Mouse (Mus musculus) large intestine, adult 2 months (tissue): Measurements from ENCODE around the gene Gprin2. TPM values are rescaled to one million over a fixed set of nuclear protein-coding genes. Genes with fewer than 3 reads are reported as not detected.

Source experiments
- DNase-seq: peaks from one replicate; pipeline ENCODE4 v3.0.0-alpha.2; 2012; ENCODE audit warnings: low read depth, low spot score
- WGBS: fragments of 180-500 bp; shearing (Covaris S2); methylation state at CpG from one replicate; pipeline ENCODE4 v1.1.7; 2018; 5-methylcytosine and 5-hydroxymethylcytosine counted together
- polyA plus RNA-seq: library from polyadenylated mRNA; depleted of rRNA; stranded (reverse); fragments of >200 nt; gene quantifications from 2 replicates; pipeline ENCODE4 v1.2.3, GENCODE M21; 2012

Gprin2 gene
- polyA plus RNA-seq, 1 experiment = 0.04 TPM

DNA sequence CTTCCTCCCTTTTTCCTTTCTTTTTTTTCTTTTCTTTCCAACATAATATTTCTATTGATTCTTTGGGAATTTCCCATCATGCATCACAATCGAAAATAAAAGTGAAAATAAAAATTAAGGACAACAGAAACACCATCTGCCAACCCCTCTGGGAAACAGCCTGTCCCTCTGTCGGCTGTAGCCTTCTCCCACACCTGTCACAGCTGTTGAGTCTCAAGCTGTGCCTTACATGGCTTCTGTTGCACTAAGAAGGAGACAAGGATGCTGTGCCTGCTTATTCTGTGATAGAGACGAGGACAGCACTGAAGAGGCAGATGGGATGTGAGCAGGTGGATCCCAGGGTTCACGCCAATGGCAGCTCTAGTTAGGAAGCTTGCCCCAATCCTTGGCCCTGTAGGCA lies 7.6 kb upstream of the Gprin2 start:
- no peak for DNase-seq
- 65% methylated on average over 4 of the region's 4 CpGs for WGBS

DNA sequence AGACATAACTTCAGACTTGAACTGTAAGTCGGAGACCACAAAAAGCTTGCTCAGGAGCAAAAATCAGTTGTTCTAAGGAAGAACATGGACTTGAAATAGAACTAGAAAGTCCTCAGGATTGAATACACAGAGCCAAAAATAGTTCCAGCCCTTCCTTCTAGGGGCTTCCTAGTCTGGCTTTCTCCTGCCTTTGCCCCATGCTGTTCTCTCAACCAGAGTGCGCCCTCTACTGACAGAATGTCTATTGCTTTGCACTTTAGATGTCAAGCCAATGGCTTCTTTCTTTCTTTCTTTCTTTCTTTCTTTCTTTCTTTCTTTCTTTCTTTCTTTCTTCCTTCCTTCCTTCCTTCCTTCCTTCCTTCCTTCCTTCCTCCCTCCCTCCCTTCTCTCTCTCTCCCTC lies 7.2 kb upstream of the Gprin2 start:
- 50% methylated on average over 2 of the region's 2 CpGs for WGBS
- DNase-seq = no peak

DNA sequence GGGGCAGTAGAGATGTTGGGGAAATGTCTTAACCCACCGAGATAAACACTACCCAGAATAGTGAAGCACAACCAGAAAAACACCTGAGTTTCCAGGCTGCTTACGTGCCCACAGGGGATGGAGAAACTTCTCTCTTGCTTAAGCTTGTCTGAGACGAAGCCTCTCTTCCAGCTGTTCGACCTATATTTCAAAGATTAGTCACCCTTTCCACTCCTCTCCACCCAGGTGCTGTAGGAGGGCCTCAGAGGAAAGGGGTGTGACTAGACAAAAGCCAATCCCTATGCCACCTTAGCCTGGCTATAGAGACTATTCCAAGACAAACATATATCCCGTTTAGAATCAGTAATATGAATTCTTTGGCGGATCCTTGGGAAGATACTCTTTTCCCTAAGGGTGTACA lies 6.5 kb upstream of the Gprin2 start:
- DNase-seq = no peak
- 58% methylated on average over 6 of the region's 6 CpGs for WGBS

DNA sequence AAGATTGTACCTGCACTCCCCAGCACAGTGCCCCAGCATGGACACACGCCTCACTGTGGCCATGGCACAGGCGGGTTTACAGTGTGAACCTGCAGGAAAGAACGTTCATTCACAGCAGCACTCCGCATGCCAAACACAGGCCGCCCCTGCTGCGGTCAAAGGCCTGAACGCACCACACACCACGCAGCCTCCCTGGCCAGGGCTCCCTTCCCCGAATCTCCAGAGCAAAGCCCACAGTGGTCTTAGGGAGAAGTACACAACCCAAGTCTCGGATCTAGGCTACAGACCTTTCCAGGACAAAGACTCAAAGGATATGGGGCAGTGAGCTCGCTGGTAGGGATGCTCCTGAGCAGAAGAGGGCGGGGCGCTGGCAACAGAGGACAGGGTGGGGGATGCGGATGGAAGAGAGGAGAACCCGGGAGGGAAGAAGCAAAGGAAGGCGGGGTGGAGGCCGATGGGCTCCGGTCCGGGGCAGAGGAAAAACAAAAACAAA lies 669 bp downstream of the Gprin2 start:
- DNase-seq = no peak
- 14% methylated on average over 19 of the region's 19 CpGs for WGBS

DNA sequence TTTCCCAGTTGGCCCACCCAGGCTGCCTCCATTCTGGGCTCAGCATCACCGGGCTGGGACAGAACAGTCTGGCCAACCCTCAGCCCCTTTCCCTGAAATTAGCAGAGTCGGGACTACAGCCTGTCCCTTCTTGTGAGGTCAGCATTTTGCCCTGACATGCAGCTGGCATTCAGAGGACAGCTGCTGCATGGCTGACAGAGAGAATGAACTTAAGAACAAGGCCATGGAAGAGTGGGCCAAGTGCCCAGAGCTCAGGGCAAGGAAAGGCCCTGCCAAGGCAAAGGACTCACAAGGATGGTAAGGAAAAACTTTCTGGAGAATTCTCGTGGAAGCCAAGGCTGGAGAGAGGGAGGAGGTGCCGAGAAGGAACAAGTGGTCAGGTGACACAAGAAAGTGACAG lies 4.7 kb downstream of the Gprin2 start:
- no peak for DNase-seq
- WGBS = 45% methylated on average over 4 of the region's 4 CpGs

DNA sequence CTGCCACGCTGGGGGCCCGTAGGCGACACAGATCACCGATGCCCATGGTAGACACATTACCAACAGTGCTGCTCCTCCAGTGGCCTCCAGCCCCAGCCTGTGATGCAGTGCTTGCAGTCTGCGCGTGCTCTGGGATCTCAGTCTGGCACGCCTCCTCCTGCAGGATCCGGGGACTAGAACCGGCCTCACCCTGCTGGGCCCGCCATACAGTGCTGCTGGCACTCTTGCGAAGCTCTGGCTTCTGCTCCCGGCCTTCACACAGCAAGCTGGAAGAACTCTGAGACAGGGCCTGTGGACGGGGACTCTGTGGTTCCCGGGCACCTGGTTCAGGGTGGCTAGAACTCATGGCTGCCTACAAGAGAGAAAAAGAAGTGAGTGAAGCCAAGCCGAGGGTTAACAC lies 6.0 kb downstream of the Gprin2 start:
- WGBS = 88% methylated on average over 15 of the region's 15 CpGs
- no peak for DNase-seq

DNA sequence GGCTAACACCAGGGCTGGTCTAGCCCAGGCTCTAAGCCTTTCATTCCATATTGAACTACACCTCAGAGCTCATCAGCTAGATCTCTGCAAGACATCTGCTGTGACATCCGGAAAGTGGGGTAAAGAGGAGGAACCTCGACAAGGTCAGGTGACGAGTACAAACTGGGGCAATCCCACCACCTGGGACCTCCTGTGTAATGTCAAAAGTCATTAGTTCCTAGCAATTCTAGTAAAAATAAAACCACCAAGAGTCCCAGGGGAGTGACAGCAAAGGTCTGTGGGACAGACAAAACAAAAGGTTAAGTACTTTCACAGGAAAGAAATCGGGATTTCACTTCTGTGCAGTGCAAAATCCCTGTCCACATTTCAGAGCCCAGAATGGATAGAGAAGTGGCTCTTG lies 7.6 kb downstream of the Gprin2 start:
- no peak for DNase-seq
- WGBS = 72% methylated on average over 4 of the region's 4 CpGs

DNA sequence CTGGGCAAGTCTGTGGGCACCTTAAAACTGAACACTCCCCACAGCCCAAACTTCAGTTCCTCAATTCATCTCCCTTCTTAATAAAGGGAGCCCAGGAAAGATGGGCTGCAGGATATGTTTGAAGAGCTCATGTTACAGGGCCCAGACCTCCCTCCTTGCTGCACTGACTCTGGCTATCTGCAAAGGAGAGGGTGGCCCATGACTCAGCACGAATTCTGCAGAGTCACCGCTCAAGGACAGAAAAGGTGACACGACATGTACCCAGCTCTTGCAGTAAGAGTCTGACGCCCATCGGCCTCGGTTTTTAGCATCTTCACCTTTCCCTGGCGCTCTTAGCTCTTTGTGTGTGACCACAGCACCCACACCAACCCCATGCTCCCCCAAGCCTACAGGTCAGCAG lies 11.1 kb downstream of the Gprin2 start:
- 66% methylated on average over 7 of the region's 7 CpGs for WGBS
- no peak for DNase-seq

DNA sequence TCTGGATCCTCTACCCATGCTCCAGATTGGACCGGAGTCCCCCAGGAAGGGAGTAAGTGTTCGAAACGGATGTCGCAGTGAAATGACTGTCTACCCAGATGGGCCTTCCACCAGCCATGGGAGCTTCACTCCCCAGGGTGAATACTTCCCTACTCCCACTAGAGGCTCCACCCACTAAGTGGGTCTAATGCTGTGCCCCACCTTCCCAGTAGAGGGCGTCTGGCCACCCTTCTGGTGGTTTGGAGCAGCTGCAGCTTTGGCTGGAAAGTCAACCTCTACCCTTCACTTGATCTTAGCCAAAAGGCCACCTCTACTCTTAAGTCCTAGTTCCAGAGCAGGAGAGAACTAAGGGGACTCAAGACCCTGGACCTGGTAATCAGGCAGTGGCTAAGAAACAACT lies 12.8 kb downstream of the Gprin2 start:
- WGBS = 76% methylated on average over 5 of the region's 5 CpGs
- no peak for DNase-seq

DNA sequence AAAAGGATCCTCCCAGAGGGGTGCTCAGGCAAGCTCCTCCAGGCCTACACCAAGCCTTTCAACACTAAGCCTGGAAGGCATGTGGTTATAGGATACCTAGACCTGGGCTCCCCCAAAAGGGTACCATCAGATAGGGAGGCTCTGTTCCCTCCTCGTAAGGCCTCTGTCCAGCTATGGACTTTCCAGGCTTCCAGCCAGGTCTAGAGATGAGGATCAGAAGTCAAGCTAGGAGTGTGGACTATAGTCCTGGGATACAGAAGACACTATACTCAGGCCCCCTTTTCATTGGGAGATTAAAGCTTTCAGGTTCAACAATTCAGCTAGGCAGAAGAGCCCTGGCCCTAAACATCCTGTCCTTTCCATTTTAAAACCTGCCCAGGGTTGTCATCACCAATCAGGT lies 18.4 kb downstream of the Gprin2 start:
- 88% methylated on average over 1 of the region's 1 CpGs for WGBS
- no peak for DNase-seq

DNA sequence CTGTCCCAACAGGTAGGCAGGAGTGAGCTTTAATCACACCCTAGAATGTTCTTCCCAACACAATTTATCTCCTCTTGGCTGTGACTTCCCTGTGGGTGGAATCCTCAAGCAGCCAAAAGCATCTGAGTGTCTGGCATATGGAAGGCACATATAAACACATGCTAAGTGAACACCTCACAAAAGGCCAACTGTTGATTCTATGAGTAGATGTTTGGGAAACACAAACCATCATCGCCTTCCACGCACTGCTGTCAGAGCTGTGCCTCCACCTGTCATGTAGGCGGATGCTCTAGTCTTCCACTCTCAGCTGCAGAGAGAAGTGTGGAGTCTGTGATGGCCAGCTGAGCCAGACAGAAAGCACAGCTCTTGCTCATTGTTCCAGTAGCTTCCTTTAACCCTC lies 22.1 kb downstream of the Gprin2 start:
- 78% methylated on average over 3 of the region's 3 CpGs for WGBS
- DNase-seq = no peak

DNA sequence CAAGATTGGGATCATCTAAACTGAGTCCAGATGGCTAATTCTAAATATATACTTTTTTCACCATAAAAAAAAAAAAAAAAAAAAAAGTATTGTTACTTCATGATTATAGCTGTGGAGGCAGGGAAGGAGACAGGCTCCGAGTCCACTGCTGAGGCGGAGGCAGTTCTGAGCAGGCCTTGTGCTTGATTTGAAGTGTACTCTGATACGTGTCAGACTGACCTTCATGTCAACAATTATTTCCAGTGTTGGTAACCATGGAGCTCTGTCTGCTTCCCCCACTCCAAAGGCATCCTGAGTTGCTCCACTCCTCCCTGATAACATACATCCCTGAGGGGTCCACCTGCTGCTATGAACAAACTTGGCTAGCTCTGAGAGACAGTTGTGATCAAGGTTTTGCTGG lies 30.3 kb downstream of the Gprin2 start:
- 89% methylated on average over 3 of the region's 3 CpGs for whole genome bisulfite sequencing

GRCm38 (mm10) chr14:34155752-34156151 lies 45.7 kb downstream of the Gprin2 start:
- no peak for DNase-seq
- 80% methylated on average over 12 of the region's 12 CpGs for WGBS

More for the DNA sequence above, 30.3 kb downstream of the Gprin2 start:
- no peak for DNase-seq

DNA sequence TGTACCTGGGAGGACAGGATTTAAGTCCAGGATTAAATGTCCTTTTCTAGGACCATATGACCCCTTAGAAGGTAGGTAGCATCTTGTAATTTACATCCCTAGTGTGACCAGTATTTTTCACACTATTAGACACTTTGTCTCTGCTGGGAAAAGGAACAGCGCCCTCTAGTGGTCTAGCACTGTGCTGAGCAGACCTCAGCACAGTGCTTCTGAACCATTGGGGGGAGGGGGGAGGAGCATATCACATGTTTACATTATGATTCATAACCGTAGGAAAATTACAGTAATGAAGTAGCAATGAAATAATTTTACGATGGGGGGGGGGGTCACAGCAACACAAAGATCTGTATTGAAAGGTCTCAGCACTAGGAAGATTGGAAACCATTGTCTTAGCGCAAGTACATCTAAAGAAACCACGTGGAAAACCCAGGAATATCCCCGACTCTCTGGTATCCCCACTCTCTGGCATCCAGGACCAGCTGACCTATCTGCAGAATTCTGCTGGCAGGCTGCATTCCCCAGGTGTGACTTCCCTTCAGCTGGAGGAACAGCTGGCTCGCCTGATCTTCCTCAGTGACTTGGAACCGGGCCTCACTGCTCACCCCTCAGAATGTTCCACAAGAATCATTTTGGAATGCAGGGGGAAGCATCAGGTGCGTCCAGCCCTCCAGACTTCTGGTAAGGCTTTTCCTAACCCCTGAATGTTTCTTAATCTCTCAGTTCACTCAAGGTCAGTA lies 46.7 kb downstream of the Gprin2 start:
- 21% methylated on average over 9 of the region's 9 CpGs for WGBS
- DNase-seq = peak; percentile 18

DNA sequence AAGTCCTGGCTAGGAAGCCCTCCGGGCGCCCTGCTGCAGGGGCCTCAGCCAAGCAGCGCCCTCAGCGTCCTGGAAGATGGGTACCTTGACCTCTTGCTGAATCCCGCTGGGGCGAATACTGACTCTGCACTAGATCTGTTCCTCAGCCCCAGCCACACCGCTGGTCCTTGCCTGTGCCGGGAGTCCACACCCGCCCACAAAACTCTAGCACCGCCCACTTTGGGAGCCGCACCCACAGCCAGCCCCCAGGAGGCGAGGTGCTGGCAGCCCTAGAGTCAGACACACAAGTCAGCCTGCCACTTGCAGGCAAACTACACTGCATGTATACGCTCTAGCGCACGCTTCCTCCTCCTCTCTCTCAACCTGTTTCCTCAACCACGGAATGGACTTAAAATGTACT lies 49.1 kb downstream of the Gprin2 start, which contains the start of gene Npy4r:
TSS of gene Npy4r (minus strand) at position 148 of the 400 bp plus-strand sequence.
- WGBS = 7% methylated on average over 16 of the region's 16 CpGs

GRCm38 (mm10) chr14:34142915-34143314 lies 58.5 kb downstream of the Gprin2 start:
- WGBS = 93% methylated on average over 10 of the region's 10 CpGs
- no peak for DNase-seq

More for the DNA sequence above, 49.1 kb downstream of the Gprin2 start, which contains the start of gene Npy4r:
- peak; percentile 19 for DNase-seq

DNA sequence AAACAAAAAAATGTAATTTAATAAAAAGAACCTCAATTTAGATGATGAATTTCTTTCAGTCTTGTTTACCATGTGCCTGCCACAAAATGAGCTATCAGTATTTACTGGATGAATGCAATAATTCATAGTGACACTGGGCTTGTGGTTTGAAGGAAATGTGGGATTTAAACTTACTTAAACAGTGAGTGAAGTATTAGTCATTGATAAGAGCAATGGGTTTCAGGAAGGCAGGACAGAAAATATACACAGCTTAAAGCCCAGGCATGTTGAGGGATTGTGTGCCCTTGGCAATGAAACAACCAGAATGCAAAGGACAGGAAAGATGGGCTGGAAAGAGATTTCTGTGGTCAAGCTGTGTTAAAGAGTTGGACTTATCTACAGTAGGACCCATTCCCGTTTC lies 59.1 kb downstream of the Gprin2 start:
- 78% methylated on average over 1 of the region's 1 CpGs for WGBS
- DNase-seq = no peak

GRCm38 (mm10) chr14:34139671-34140664 lies 61.5 kb downstream of the Gprin2 start:
- no peak for DNase-seq
- 77% methylated on average over 15 of the region's 15 CpGs for WGBS
